Mouse (Mus musculus): ENCODE results near the gene Slc7a1. TPM values are rescaled to one million over a fixed set of nuclear protein-coding genes. Genes with fewer than 3 reads are reported as not detected.
A peak's percentile ranks its signal among the peaks of the same experiment; 100 is the strongest.

Gene Slc7a1
- polyA plus RNA-seq, 1 experiment from 2014 or later, result 10.8 TPM

- H3K4me1 ChIP-seq (replicated peaks; ENCODE audit: control insufficient read depth, insufficient read depth, low read length), result no peaks in the 10 kb centered on the region
- H3K4me2 ChIP-seq (replicated peaks; ENCODE audit: low read depth), result no peak overlapping the region
- H3K9me3 ChIP-seq (ENCODE audit: control insufficient read depth), result no peaks in the 10 kb centered on the region
- 94% methylated on average over 6 of the region's 6 CpGs for WGBS
- H3K27me3 ChIP-seq (replicated peaks; ENCODE audit: control insufficient read depth, insufficient read depth, low read length), result no peaks in the 10 kb centered on the region
- 0 out of 2 replicates have a peak, but pooled peaks cover 3% of the 10 kb centered on the region for H3K36me3 ChIP-seq (ENCODE audit: control insufficient read depth, insufficient read depth)
- ATAC-seq, result no peak
- TF ChIP-seq CTCF (IDR thresholded peaks at IDR 0.05; ENCODE audit: low read depth), result no peak
- H3K9ac ChIP-seq (ENCODE audit: low read depth, low read length), result no peak overlapping the region
- no peak overlapping the region for H3K27ac ChIP-seq (ENCODE audit: low read depth, low read length)
- no peak overlapping the region for H3K4me3 ChIP-seq (ENCODE audit: low read depth, low read length)
These were observed 19.5 kb downstream of the Slc7a1 start for GRCm38 (mm10) chr5:148380246-148380504.

GRCm38 (mm10) chr5:148379455-148380245, 20.1 kb downstream of the Slc7a1 start:
- 88% methylated on average over 17 of the region's 17 CpGs for WGBS
- no peak for ATAC-seq
- H3K4me1 ChIP-seq (replicated peaks; ENCODE audit: control insufficient read depth, insufficient read depth, low read length), result no peaks in the 10 kb centered on the region

GRCm38 (mm10) chr5:148378707-148379106, 21.0 kb downstream of the Slc7a1 start:
- Histone ChIP-seq H3K9me3 (ENCODE audit: control insufficient read depth) (no peaks in the 10 kb centered on the region), H3K36me3 (ENCODE audit: control insufficient read depth, insufficient read depth) (0 out of 2 replicates have a peak, but pooled peaks cover 3% of the 10 kb centered on the region), H3K27ac (ENCODE audit: low read depth, low read length) (no peak overlapping the region), H3K27me3 (replicated peaks; ENCODE audit: control insufficient read depth, insufficient read depth, low read length) (no peaks in the 10 kb centered on the region), H3K4me2 (replicated peaks; ENCODE audit: low read depth) (no peak overlapping the region), H3K9ac (ENCODE audit: low read depth, low read length) (no peak overlapping the region), H3K4me3 (ENCODE audit: low read depth, low read length) (no peak overlapping the region), H3K4me1 (replicated peaks; ENCODE audit: control insufficient read depth, insufficient read depth, low read length) (no peaks in the 10 kb centered on the region)
- 86% methylated on average over 3 of the region's 3 CpGs for WGBS
- no peak for ATAC-seq
- no peak for TF ChIP-seq CTCF (IDR thresholded peaks at IDR 0.05; ENCODE audit: low read depth)

More at GRCm38 (mm10) chr5:148379455-148380245, 20.1 kb downstream of the Slc7a1 start:
- no peak overlapping the region for H3K4me3 ChIP-seq (ENCODE audit: low read depth, low read length)
- H3K36me3 ChIP-seq (ENCODE audit: control insufficient read depth, insufficient read depth), result 0 out of 2 replicates have a peak, but pooled peaks cover 3% of the 10 kb centered on the region
- no peak overlapping the region for H3K27ac ChIP-seq (ENCODE audit: low read depth, low read length)
- H3K27me3 ChIP-seq (replicated peaks; ENCODE audit: control insufficient read depth, insufficient read depth, low read length), result no peaks in the 10 kb centered on the region
- no peak overlapping the region for H3K4me2 ChIP-seq (replicated peaks; ENCODE audit: low read depth)
- peak; percentile 42; the same call in 1 of the 2 replicates for TF ChIP-seq CTCF (IDR thresholded peaks at IDR 0.05; ENCODE audit: low read depth)
- H3K9ac ChIP-seq (ENCODE audit: low read depth, low read length), result no peak overlapping the region
- no peaks in the 10 kb centered on the region for H3K9me3 ChIP-seq (ENCODE audit: control insufficient read depth)

DNA sequence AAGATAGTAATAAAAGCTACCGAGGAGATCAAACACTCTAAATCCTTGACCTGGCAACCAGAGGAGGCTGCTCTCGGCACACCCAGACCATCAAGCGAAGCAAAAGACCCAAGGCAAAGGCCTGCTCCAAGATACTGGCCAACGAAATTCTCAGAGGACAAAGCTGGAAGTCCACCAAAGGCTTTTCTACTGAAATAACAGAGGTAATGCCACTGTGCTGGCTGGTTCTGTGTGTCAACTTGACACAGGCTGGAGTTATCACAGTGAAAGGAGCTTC, 21.5 kb downstream of the Slc7a1 start:
- no peak for TF ChIP-seq CTCF (IDR thresholded peaks at IDR 0.05; ENCODE audit: low read depth)
- 81% methylated on average over 4 of the region's 4 CpGs for WGBS
- Histone ChIP-seq H3K27me3 (replicated peaks; ENCODE audit: control insufficient read depth, insufficient read depth, low read length) (no peaks in the 10 kb centered on the region), H3K4me3 (ENCODE audit: low read depth, low read length) (no peak overlapping the region), H3K9me3 (ENCODE audit: control insufficient read depth) (no peaks in the 10 kb centered on the region), H3K27ac (ENCODE audit: low read depth, low read length) (no peak overlapping the region), H3K4me2 (replicated peaks; ENCODE audit: low read depth) (no peak overlapping the region), H3K4me1 (replicated peaks; ENCODE audit: control insufficient read depth, insufficient read depth, low read length) (no peaks in the 10 kb centered on the region), H3K9ac (ENCODE audit: low read depth, low read length) (no peak overlapping the region), H3K36me3 (ENCODE audit: control insufficient read depth, insufficient read depth) (no peaks in the 10 kb centered on the region)
- no peak for ATAC-seq

- H3K4me1 ChIP-seq (replicated peaks; ENCODE audit: control insufficient read depth, insufficient read depth, low read length), result no peaks in the 10 kb centered on the region
- no peak overlapping the region for H3K9ac ChIP-seq (ENCODE audit: low read depth, low read length)
- TF ChIP-seq CTCF (IDR thresholded peaks at IDR 0.05; ENCODE audit: low read depth), result no peak
- no peaks in the 10 kb centered on the region for H3K9me3 ChIP-seq (ENCODE audit: control insufficient read depth)
- H3K4me2 ChIP-seq (replicated peaks; ENCODE audit: low read depth), result no peak overlapping the region
- H3K4me3 ChIP-seq (ENCODE audit: low read depth, low read length), result no peak overlapping the region
- no peaks in the 10 kb centered on the region for H3K27me3 ChIP-seq (replicated peaks; ENCODE audit: control insufficient read depth, insufficient read depth, low read length)
- no peak overlapping the region for H3K27ac ChIP-seq (ENCODE audit: low read depth, low read length)
- WGBS, result 89% methylated on average over 17 of the region's 17 CpGs
- H3K36me3 ChIP-seq (ENCODE audit: control insufficient read depth, insufficient read depth), result no peaks in the 10 kb centered on the region
- no peak for ATAC-seq
These were observed 22.1 kb downstream of the Slc7a1 start for GRCm38 (mm10) chr5:148377439-148378231.

DNA sequence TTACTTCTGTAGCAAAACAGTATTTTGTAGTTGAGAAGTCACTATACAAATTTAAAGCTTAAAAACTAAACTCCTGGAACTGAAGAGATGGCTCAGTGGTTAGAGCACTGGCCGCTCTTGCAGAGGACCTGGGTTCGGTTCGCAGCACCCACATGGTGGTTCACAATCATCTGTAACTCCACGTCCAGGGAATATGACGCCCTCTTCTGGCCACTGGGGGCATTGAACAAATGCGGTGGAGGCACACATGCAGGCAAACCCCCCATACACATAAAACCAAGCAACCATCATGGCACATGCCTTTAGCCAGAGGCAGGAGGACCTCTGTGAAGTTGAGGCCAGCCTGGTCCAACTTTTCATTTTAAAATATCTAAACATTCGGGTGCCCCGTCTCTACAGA, 23.3 kb downstream of the Slc7a1 start:
- Histone ChIP-seq H3K27ac (ENCODE audit: low read depth, low read length) (no peak overlapping the region), H3K4me3 (ENCODE audit: low read depth, low read length) (no peak overlapping the region), H3K27me3 (replicated peaks; ENCODE audit: control insufficient read depth, insufficient read depth, low read length) (no peaks in the 10 kb centered on the region), H3K4me1 (replicated peaks; ENCODE audit: control insufficient read depth, insufficient read depth, low read length) (no peaks in the 10 kb centered on the region), H3K36me3 (ENCODE audit: control insufficient read depth, insufficient read depth) (no peaks in the 10 kb centered on the region), H3K4me2 (replicated peaks; ENCODE audit: low read depth) (no peak overlapping the region), H3K9me3 (ENCODE audit: control insufficient read depth) (no peaks in the 10 kb centered on the region), H3K9ac (ENCODE audit: low read depth, low read length) (no peak overlapping the region)
- no peak for TF ChIP-seq CTCF (IDR thresholded peaks at IDR 0.05; ENCODE audit: low read depth)
- ATAC-seq, result no peak
- WGBS, result 90% methylated on average over 8 of the region's 8 CpGs
